Mouse (Mus musculus) heart, embryonic 16.5 days (tissue): Measurements from ENCODE around the gene Chd3. TPM values are rescaled to one million over a fixed set of nuclear protein-coding genes. Genes with fewer than 3 reads are reported as not detected.
A peak's percentile ranks its signal among the peaks of the same experiment; 100 is the strongest.

ENCODE experiments used
- ATAC-seq: fragments of 200-750 bp; cut with Nextera tagmentation; replicated peaks from 2 replicates; pipeline ENCODE4 v1.8.0; 2017; ENCODE audit warnings: moderate number of reproducible peaks; ENCODE audit not compliant: insufficient read depth, low FRiP score; ENCODE audit errors: extremely low read depth
- H3K27ac ChIP-seq: fragments of 300-500 bp; sonication (generic); 2 replicates; pipeline ENCODE4 v1.5.1; 2014; ENCODE audit warnings: mild to moderate bottlenecking, low read length, control low read depth, moderate library complexity
- H3K27me3 ChIP-seq: fragments of 300-500 bp; sonication (generic); 2 replicates; pipeline ENCODE4 v1.6.1; 2014; ENCODE audit warnings: low read length, mixed read lengths; ENCODE audit not compliant: control insufficient read depth, insufficient read depth
- H3K36me3 ChIP-seq: fragments of 300-500 bp; sonication (generic); 2 replicates; pipeline ENCODE4 v1.6.1; 2014; ENCODE audit not compliant: control insufficient read depth, insufficient read depth
- H3K4me1 ChIP-seq: fragments of 300-500 bp; sonication (generic); 2 replicates; pipeline ENCODE4 v1.6.1; 2014; ENCODE audit warnings: low read length, mixed read lengths; ENCODE audit not compliant: control insufficient read depth, insufficient read depth
- H3K4me2 ChIP-seq: fragments of 300-500 bp; sonication (generic); 2 replicates; pipeline ENCODE4 v1.6.1; 2014; ENCODE audit warnings: low read depth, mild to moderate bottlenecking, control low read depth, low read length
- H3K4me3 ChIP-seq: fragments of 300-500 bp; sonication (generic); 2 replicates; pipeline ENCODE4 v1.5.1; 2014; ENCODE audit warnings: mild to moderate bottlenecking, control low read depth, low read length
- H3K9ac ChIP-seq: fragments of 300-500 bp; sonication (generic); 2 replicates; pipeline ENCODE4 v1.6.1; 2014; ENCODE audit warnings: low read length, control low read depth
- H3K9me3 ChIP-seq: fragments of 300-500 bp; sonication (generic); replicated peaks from 2 replicates; pipeline ENCODE4 v1.6.1; 2016; ENCODE audit warnings: low read length; ENCODE audit not compliant: control insufficient read depth
- WGBS: fragments of 180-500 bp; shearing (Covaris S2); extraction: QIAGEN DNeasy Blood & Tissue Kit; methylation state at CpG from one replicate; pipeline ENCODE4 v1.1.7; 2014; 5-methylcytosine and 5-hydroxymethylcytosine counted together
- polyA plus RNA-seq: library from polyadenylated mRNA; unstranded; fragments of >200 nt; fragmentation: Nextera tagmentation; extraction: Ambion mirVana; gene quantifications from 2 replicates; pipeline ENCODE4 v1.2.1, GENCODE M21; 2015

The Chd3 gene
- 13.3 and 19.8 TPM in 2 replicates for polyA plus RNA-seq

- peak within 1 kb of the TSS; percentile 98 for H3K9ac ChIP-seq
- H3K9me3 ChIP-seq = no peaks in the 10 kb centered on the region
- H3K4me1 ChIP-seq = peaks cover 47% of the 10 kb centered on the region
- H3K4me2 ChIP-seq = peak within 1 kb of the TSS; percentile 93
- H3K36me3 ChIP-seq = no peaks in the 10 kb centered on the region
- no peaks in the 10 kb centered on the region for H3K27me3 ChIP-seq
- no peak for ATAC-seq
- H3K27ac ChIP-seq = peak within 1 kb of the TSS; percentile 91
- peak within 1 kb of the TSS; percentile 94 for H3K4me3 ChIP-seq
- WGBS = 3% methylated on average over 21 of the region's 34 CpGs
Observed at GRCm38 (mm10) chr11:69369215-69369989, at the start of gene Chd3. Gene Chd3 (minus strand): TSS chr11:69369406.

- peak overlapping the region; percentile 79 for H3K4me3 ChIP-seq
- peak overlapping the region; percentile 99 for H3K27ac ChIP-seq
- peaks cover 2% of the 10 kb centered on the region; the same call in 1 of the 2 replicates for H3K36me3 ChIP-seq
- H3K4me2 ChIP-seq = peak overlapping the region; percentile 99
- H3K9me3 ChIP-seq = no peaks in the 10 kb centered on the region
- under 1% methylated on average over 39 of the region's 39 CpGs for WGBS
- peaks cover 19% of the 10 kb centered on the region for H3K27me3 ChIP-seq
- peaks cover 61% of the 10 kb centered on the region for H3K4me1 ChIP-seq
- H3K9ac ChIP-seq = peak overlapping the region; percentile 81
- peak; percentile 43 for ATAC-seq
Observed at GRCm38 (mm10) chr11:69417449-69418384, 48.5 kb upstream of the Chd3 start.

GRCm38 (mm10) chr11:69416921-69417448 lies 47.8 kb upstream of the Chd3 start:
- H3K9ac ChIP-seq = peak overlapping the region; percentile 64
- no peaks in the 10 kb centered on the region for H3K9me3 ChIP-seq
- H3K4me3 ChIP-seq = peak overlapping the region; percentile 79
- peak overlapping the region; percentile 99 for H3K27ac ChIP-seq
- ATAC-seq = no peak
- peaks cover 68% of the 10 kb centered on the region for H3K4me1 ChIP-seq
- peak overlapping the region; percentile 99 for H3K4me2 ChIP-seq
- WGBS = 14% methylated on average over 8 of the region's 8 CpGs
- H3K27me3 ChIP-seq = peaks cover 12% of the 10 kb centered on the region
- H3K36me3 ChIP-seq = peaks cover 6% of the 10 kb centered on the region; the same call in 1 of the 2 replicates

- H3K27me3 ChIP-seq = peaks cover 9% of the 10 kb centered on the region
- H3K9ac ChIP-seq = peak overlapping the region; percentile 64
- no peaks in the 10 kb centered on the region for H3K9me3 ChIP-seq
- ATAC-seq = no peak
- peak overlapping the region; percentile 79 for H3K4me3 ChIP-seq
- 3% methylated on average over 4 of the region's 4 CpGs for WGBS
- H3K4me1 ChIP-seq = peaks cover 71% of the 10 kb centered on the region
- peak overlapping the region; percentile 99 for H3K27ac ChIP-seq
- H3K4me2 ChIP-seq = peak overlapping the region; percentile 99
- peaks cover 6% of the 10 kb centered on the region; the same call in 1 of the 2 replicates for H3K36me3 ChIP-seq
Observed at GRCm38 (mm10) chr11:69416509-69416908, 47.3 kb upstream of the Chd3 start.

- under 1% methylated on average over 15 of the region's 25 CpGs for WGBS
- peak overlapping the region; percentile 79 for H3K4me3 ChIP-seq
- H3K36me3 ChIP-seq = peaks cover 6% of the 10 kb centered on the region; the same call in 1 of the 2 replicates
- no peaks in the 10 kb centered on the region for H3K9me3 ChIP-seq
- H3K4me2 ChIP-seq = peak overlapping the region; percentile 99
- H3K27ac ChIP-seq = peak overlapping the region; percentile 99
- peak; percentile 4; the same call in 1 of the 2 replicates for ATAC-seq
- peaks cover 69% of the 10 kb centered on the region for H3K4me1 ChIP-seq
- peak overlapping the region; percentile 85 for H3K9ac ChIP-seq
- H3K27me3 ChIP-seq = peaks cover 2% of the 10 kb centered on the region
Observed at GRCm38 (mm10) chr11:69415668-69416451, 46.7 kb upstream of the Chd3 start.

- Histone ChIP-seq H3K27me3 (no peaks in the 10 kb centered on the region), H3K9me3 (no peaks in the 10 kb centered on the region), H3K27ac (peak overlapping the region; percentile 99), H3K36me3 (peaks cover 6% of the 10 kb centered on the region; the same call in 1 of the 2 replicates), H3K9ac (peak overlapping the region; percentile 85), H3K4me2 (peak overlapping the region; percentile 99), H3K4me1 (peaks cover 64% of the 10 kb centered on the region), H3K4me3 (peak overlapping the region; percentile 79)
- ATAC-seq = peak; percentile 8
- 1% methylated on average over 3 of the region's 3 CpGs for WGBS
Observed at GRCm38 (mm10) chr11:69415327-69415667, 46.1 kb upstream of the Chd3 start.

DNA sequence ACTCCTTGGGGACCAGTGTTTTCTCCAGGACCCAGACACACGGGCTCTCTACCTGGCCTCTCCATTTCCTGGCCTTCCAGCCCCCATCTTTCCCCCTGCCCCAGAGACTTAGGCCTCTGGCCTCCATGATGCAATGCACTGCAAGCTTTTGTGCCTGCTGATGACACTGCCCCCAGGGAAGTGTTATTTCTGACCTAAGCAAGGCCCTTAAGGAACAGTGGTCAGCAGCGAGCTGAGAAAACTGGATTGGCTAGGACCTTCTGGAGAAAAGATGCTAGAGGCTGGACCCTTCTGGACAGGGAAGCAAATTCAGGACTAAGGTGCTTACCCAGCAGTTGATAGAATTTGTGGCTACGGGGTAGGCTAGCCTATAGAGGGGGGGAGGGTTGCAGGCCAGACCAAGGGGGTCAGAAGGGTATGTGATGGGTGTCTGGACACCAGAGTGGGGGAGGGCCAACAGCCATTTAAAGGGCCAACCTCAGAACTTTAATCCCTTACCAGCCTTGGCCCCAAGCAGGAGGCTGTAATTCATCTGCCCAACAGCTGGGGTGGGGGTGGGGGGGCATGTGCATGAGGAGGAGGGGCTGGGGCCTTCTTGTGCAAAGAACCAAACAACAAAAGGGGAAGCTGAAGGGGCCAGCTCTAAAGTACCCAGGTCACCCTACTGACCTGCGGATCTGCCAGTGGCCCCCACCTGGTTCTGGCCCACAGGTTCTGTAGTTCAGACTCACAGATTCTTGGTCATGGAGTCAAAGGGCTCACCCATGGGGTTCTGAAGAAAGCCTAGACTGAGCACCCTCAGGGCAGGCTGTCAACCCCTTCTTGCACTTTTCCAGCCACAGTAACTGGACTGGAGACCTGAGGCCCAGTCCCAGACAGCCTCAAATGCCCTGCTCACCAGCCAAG lies 45.5 kb upstream of the Chd3 start:
- Histone ChIP-seq H3K4me3 (peak overlapping the region; percentile 79), H3K27ac (peak overlapping the region; percentile 99), H3K4me1 (peaks cover 58% of the 10 kb centered on the region), H3K9me3 (no peaks in the 10 kb centered on the region), H3K36me3 (peaks cover 6% of the 10 kb centered on the region; the same call in 1 of the 2 replicates), H3K9ac (peak overlapping the region; percentile 85), H3K27me3 (no peaks in the 10 kb centered on the region), H3K4me2 (peak overlapping the region; percentile 99)
- ATAC-seq = no peak
- 36% methylated on average over 4 of the region's 4 CpGs for WGBS
